Mouse (Mus musculus): ENCODE results near the gene Pik3ip1.
A peak's percentile ranks its signal among the peaks of the same experiment; 100 is the strongest.

The Pik3ip1 gene

GRCm38 (mm10) chr11:3305821-3306220, 24.4 kb upstream of the Pik3ip1 start:
- no peak for DNase-seq

- no peak for DNase-seq
Observed at GRCm38 (mm10) chr11:3307875-3308274, 22.3 kb upstream of the Pik3ip1 start.

- DNase-seq = no peak
Observed at GRCm38 (mm10) chr11:3309884-3310283, 20.3 kb upstream of the Pik3ip1 start.

GRCm38 (mm10) chr11:3310789-3311585, 19.2 kb upstream of the Pik3ip1 start:
- DNase-seq = no peak

- no peak for DNase-seq
Observed at GRCm38 (mm10) chr11:3311586-3312347, 18.4 kb upstream of the Pik3ip1 start.

- DNase-seq = no peak
Observed at GRCm38 (mm10) chr11:3313294-3313693, 16.9 kb upstream of the Pik3ip1 start.

- DNase-seq = peak; percentile 85
Observed at GRCm38 (mm10) chr11:3314148-3314547, 16.1 kb upstream of the Pik3ip1 start.

- DNase-seq = no peak
Observed at GRCm38 (mm10) chr11:3318286-3318685, 11.9 kb upstream of the Pik3ip1 start.

GRCm38 (mm10) chr11:3328271-3328670, 1.9 kb upstream of the Pik3ip1 start:
- DNase-seq = no peak

- no peak for DNase-seq
Observed at GRCm38 (mm10) chr11:3328806-3329775, 1.1 kb upstream of the Pik3ip1 start.

- DNase-seq = peak; percentile 84
Observed at GRCm38 (mm10) chr11:3330566-3330965, 365 bp downstream of the Pik3ip1 start.

GRCm38 (mm10) chr11:3330991-3331750, 970 bp downstream of the Pik3ip1 start:
- peak; percentile 43 for DNase-seq

GRCm38 (mm10) chr11:3331756-3332642, 1.8 kb downstream of the Pik3ip1 start:
- peak; percentile 97 for DNase-seq

- DNase-seq = no peak
Observed at GRCm38 (mm10) chr11:3333111-3333695, 3.0 kb downstream of the Pik3ip1 start.

GRCm38 (mm10) chr11:3334141-3334710, 4.0 kb downstream of the Pik3ip1 start:
- no peak for DNase-seq

GRCm38 (mm10) chr11:3334711-3335316, 4.6 kb downstream of the Pik3ip1 start:
- no peak for DNase-seq

GRCm38 (mm10) chr11:3335651-3336216, 5.5 kb downstream of the Pik3ip1 start:
- no peak for DNase-seq

- no peak for DNase-seq
Observed at GRCm38 (mm10) chr11:3336602-3337001, 6.4 kb downstream of the Pik3ip1 start.

- DNase-seq = peak; percentile 90
Observed at GRCm38 (mm10) chr11:3337173-3337955, 7.2 kb downstream of the Pik3ip1 start.
